Mouse (Mus musculus): Measurements from ENCODE around the gene Thsd4. TPM values are rescaled to one million over a fixed set of nuclear protein-coding genes. Genes with fewer than 3 reads are reported as not detected.
"Not testable (repeated sequence)": the region's sequence is repeated elsewhere in the genome, so short reads cannot be mapped to it uniquely, and the experiment has no call there.

Thsd4 gene
- total RNA-seq, 2 experiments from 2014 or later = 10.1 to 10.6 TPM

DNA sequence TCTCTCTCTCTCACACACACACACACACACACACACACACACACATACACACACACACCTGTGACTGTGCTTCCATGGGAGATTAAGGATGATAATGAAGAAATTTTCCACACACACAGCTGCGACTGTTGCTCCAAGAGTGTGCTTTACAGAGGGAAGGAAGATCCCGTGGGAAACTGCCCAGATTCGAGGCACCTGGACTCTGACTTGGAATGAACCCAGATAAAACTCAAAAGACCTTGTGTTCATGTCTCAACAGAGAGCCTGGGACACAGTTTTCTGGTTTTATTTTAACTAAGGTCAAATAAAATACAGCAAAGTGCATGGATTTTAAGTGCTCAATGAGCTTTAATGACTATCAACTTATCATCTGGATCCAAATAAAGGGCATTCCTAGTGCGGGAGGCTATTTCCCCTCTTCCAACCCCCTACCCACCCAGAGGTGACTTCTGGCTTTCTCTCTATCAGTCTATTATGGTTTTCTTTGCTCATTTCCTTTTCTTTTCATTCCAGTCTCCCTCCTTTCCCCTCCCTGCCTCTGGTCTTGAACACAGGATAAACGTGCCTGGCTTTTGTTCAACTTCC is 579.3 kb downstream of the Thsd4 start:
- DNase-seq = no peak

DNA sequence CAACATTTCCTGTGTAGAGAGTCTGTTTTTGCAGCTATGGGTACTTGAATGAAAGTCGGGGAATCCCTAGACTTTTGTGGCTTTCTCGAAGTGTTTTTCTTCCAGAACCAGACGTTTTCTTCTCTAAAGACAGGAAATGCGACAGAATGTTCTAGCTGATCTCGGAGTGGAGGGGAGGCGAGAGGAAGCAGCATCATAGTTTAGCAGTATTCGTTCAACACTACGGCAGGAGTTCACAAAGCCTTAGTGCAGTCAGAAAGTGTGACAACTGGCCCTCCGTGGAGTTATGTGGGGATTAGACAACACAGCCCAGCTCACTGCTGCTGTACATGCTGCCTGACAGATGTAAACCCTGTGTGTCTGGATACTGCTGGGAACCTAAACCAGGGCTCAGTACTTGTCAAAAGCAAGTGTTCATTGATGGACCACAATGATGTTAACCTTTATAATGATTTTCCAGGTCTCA is 579.9 kb downstream of the Thsd4 start:
- DNase-seq = no peak

DNA sequence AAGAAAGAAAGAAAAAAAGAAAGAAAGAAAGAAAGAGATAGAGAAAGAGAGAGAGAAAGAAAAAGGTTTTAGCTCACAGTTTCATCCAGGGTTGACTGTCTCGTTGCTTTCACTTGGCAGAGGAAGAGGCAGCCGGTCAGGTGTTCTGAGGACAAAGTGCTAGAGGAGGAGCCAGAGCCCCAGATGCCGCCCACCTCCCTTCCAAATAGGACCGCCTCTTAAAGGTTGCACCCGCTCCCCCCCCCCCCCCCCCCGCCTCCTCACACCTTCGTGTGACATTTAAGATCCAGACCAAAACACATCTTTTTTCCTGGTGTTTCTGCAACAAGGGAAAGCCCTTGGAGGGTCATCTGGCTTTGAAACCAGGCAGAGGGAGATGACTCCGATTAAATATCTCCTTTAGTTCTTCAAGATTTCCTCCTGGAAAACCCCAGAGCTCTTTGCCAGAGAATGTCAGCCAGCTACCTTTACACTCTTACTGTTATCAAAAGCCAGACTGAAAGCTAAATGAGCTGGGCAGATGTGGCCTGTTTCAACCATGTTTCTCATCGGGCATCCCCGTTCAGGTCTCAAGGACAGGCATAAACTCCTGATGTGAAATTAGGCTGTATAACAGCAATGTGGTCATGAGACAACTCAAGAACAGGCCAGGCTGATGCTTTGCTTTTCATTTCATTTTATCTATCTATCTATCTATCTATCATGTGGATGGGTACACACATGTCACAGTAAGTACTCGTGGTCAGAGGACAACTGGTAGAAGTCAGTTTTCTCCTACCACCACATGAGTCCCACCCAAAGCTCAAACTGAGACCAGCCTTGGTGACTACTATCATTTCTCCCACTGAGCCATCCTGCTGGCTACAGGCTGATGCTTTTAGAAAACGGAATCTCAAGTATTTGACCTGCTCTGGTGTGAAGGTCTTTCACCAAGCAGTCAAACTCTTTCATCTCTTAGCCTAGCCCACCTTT is 580.6 kb downstream of the Thsd4 start:
- no peak for DNase-seq

DNA sequence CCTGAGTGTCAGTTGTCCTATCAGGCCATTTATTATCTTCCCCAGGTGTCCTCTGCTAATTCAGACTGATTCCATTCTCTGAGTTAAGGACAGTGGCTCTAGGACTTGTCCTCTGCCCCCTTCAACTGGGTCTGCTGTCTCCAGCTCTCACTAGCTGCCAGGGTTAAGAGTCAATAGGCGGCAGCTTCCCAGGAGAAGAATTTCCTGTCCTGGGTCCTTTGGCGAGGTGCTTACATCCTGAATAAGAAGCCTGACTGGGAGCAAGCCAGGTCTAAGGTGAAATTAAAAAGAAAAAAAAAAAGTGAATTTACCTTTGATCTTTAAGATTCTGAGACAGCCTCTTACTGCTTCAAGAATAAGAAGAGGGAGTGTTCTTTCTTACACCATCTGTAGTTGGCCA is 582.2 kb downstream of the Thsd4 start:
- no peak for DNase-seq

DNA sequence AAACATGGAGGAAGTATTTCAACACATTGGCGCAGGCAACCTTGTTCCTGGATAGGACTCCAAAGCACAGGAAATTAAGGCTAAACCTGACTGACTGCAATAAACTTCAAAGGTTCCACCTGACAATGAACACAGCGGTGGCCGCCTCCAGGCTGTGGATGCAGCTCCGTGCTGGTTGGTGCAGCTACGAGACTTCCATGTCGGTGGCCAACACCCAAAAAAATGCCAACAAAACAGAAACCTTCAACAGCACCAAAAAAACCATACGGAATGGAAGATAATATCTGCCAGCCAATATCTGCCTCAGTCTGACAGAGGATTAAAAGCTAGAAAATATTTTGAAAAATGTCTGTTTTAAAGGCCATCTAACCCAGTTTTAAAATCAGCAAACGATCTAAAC is 583.3 kb downstream of the Thsd4 start:
- no peak for DNase-seq

DNA sequence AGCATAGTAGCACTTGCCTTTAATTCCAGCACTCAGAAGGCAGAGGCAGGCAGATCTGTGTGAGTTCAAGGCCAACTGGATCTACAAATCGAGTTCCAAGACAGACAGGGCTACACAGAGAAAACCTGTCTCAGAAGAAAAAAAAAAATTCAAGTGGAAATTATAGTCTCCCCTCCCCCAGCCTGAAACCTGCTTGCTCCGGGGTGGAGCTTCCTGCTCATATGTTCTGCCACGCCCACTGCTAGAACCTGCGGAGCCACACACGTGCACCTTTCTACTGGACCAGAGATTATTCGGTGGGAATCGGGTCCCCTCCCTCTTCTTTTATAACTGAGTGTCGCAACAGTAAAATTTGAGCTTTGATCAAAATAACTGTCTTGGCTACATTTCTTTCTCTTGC is 586.0 kb downstream of the Thsd4 start:
- not testable (repeated sequence) for DNase-seq

DNA sequence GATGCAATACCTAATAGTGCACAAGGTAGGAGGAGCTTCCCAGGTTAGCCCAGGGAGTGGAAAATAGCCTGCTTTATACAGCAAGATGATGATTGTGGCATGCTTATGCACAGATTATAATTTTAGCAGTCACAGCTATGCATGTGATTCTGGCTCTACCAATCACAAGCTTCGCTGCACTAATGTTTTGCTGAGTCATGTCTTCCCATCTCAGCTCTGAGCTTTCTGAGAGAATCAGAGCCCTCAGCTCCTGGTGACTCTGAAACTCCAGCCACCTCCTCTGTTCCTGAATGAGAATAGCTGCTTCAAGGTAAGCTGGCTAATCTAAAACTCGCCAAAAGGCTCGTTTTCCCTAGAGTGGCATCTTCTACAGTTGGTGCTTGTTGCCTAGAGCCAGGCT is 591.6 kb downstream of the Thsd4 start:
- no peak for DNase-seq

Other genes with a start within 250 kb of the Thsd4 start
- gene Lrrc49, start 166.1 kb upstream of the Thsd4 start, total RNA-seq (2021) = 10 to 100 TPM; 19.6 to 25.1 TPM
- gene Larp6, start 190.9 kb upstream of the Thsd4 start, total RNA-seq (2021) = 1 to 10 TPM; 2.3 to 2.6 TPM